Mouse (Mus musculus): ENCODE measurements around the gene Gm4869. TPM values are rescaled to one million over a fixed set of nuclear protein-coding genes. Genes with fewer than 3 reads are reported as not detected.
A peak's percentile ranks its signal among the peaks of the same experiment; 100 is the strongest.

The Gm4869 gene
- total RNA-seq (2014; rRNA removed; ENCODE audit: low replicate concordance) (not detected in 2 replicates), polyA plus RNA-seq (2015; fragmentation: Nextera tagmentation; extraction: Ambion mirVana) (not detected in 2 replicates)

DNA sequence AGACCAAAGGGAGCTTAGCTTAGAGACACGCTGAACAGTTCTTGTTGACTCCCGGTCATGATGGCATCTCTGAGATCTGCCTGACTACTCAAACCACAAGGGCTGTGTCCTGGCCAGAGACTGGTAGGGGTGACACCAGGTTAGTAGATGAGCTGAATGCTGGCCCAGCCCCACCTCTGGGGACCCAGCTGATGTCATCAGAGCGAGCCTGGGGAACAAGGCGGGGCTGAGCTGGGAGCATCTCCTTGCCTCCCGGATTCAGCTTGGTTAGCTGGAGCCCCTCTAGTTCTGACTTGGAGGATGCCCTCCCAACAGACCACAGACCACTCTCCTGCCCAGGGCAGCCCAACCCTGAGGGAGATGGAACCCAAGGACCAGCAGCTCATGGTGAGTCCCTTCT lies at the start of gene Gm4869:
Gm4869 (plus strand) TSS at position 301 of the 400 bp plus-strand sequence.
- 89% methylated on average over 5 of the region's 5 CpGs for WGBS
- H3K4me1 ChIP-seq (ENCODE audit: control insufficient read depth, insufficient read depth): no peaks in the 10 kb centered on the region
- no peak within 1 kb of the TSS for H3K4me2 ChIP-seq (ENCODE audit: low read depth, low read length)
- ATAC-seq (ENCODE audit: insufficient read depth, low read depth) (no peak), DNase-seq (ENCODE audit: low spot score) (no peak)
- no peak within 1 kb of the TSS for H3K9ac ChIP-seq (replicated peaks; ENCODE audit: low read depth, low read length)
- no peaks in the 10 kb centered on the region for H3K9me3 ChIP-seq (replicated peaks; ENCODE audit: control insufficient read depth, low read length)
- no peak within 1 kb of the TSS for H3K4me3 ChIP-seq (ENCODE audit: low read depth, low read length)
- TF ChIP-seq EP300 (IDR thresholded peaks at IDR 0.05; ENCODE audit: low read depth): no peak
- no peak for TF ChIP-seq CTCF (IDR thresholded peaks at IDR 0.05; ENCODE audit: low read depth)
- 0 out of 2 replicates have a peak within 1 kb of the TSS, but pooled peaks have one; percentile 5 for H3K27ac ChIP-seq (ENCODE audit: low read depth)
- no peaks in the 10 kb centered on the region for H3K27me3 ChIP-seq (ENCODE audit: control insufficient read depth, insufficient read depth, low read length)
- H3K36me3 ChIP-seq (replicated peaks; ENCODE audit: control insufficient read depth, insufficient read depth, low read length): peaks cover 42% of the 10 kb centered on the region

DNA sequence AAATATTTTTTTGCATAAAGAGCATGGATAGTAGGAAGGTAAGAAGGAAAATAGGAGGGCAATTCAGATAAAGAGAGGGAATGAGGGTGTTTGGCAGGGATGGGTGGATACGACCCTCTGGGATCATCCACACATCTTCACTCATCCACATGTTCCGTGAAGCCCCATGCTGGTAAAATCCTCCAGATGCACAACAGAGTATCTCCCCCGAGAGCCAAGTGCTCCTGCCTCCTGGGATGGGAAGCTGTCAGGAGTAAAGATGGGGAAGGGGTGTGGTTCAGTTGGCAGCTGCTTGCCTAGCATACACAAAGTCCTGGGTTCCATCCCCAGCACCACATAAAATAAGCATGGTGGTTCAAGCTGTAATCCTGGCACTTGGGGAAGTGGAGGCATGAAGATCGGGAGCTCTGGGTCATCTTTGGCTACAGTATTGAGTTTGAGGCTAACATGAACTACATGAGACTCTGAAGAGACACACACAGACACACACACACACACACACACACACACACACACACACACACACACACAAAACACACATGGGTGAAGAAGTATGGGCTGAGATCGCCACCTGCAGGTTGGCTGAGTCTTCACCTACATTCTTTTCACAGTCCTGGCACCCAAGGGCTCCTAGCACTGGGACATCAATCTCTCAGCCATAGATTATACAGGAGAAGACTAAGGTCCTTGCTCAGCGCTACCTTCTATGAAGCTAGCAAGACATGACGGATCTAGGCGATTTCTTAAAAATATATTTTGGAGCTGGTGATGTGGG lies 49.1 kb upstream of the Gm4869 start:
- no peaks in the 10 kb centered on the region for H3K27me3 ChIP-seq (ENCODE audit: control insufficient read depth, insufficient read depth, low read length)
- no peak overlapping the region for H3K9ac ChIP-seq (replicated peaks; ENCODE audit: low read depth, low read length)
- DNase-seq (ENCODE audit: low spot score): no peak
- H3K27ac ChIP-seq (ENCODE audit: low read depth): no peak overlapping the region
- WGBS: 50% methylated on average over 8 of the region's 8 CpGs
- TF ChIP-seq CTCF (IDR thresholded peaks at IDR 0.05; ENCODE audit: low read depth) (peak; percentile 55), EP300 (IDR thresholded peaks at IDR 0.05; ENCODE audit: low read depth) (no peak)
- no peak overlapping the region for H3K4me3 ChIP-seq (ENCODE audit: low read depth, low read length)
- no peak overlapping the region for H3K4me2 ChIP-seq (ENCODE audit: low read depth, low read length)
- H3K36me3 ChIP-seq (replicated peaks; ENCODE audit: control insufficient read depth, insufficient read depth, low read length): no peaks in the 10 kb centered on the region
- H3K4me1 ChIP-seq (ENCODE audit: control insufficient read depth, insufficient read depth): no peaks in the 10 kb centered on the region
- ATAC-seq (ENCODE audit: insufficient read depth, low read depth): no peak
- H3K9me3 ChIP-seq (replicated peaks; ENCODE audit: control insufficient read depth, low read length): no peaks in the 10 kb centered on the region

DNA sequence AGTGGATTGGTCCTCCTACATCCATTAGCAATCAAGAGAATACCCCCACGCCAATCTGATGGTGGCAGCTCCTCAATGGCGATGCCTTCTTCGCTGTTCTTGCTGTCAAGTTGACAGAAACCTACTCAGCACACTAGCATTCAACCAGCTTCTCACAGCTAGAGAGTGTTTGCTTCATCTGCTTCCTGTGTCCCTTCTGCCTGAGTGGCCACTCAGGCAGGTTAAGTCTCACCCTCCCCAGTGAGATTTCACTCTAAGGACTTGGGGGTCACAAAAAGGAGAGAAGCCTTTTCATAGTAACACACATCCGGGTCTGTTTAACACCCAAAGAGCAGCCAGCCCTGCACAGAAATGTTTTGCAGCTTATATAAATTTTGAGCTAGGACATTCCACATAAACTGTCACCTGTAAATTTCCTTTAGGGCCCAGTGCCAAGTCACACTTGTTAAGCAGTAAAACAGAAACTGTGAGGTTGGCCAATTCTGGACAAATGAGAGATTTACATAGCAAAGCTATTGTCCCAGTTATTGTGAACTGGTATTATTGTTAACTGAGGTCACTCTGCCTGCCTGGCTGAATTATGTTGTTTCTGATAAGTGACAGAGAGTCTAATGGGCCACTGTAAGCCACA lies 42.7 kb upstream of the Gm4869 start:
- H3K27me3 ChIP-seq (ENCODE audit: control insufficient read depth, insufficient read depth, low read length): no peaks in the 10 kb centered on the region
- DNase-seq (ENCODE audit: low spot score): no peak
- H3K4me2 ChIP-seq (ENCODE audit: low read depth, low read length): no peak overlapping the region
- no peak overlapping the region for H3K27ac ChIP-seq (ENCODE audit: low read depth)
- H3K9ac ChIP-seq (replicated peaks; ENCODE audit: low read depth, low read length): no peak overlapping the region
- ATAC-seq (ENCODE audit: insufficient read depth, low read depth): no peak
- H3K4me3 ChIP-seq (ENCODE audit: low read depth, low read length): no peak overlapping the region
- no peaks in the 10 kb centered on the region for H3K4me1 ChIP-seq (ENCODE audit: control insufficient read depth, insufficient read depth)
- no peak for TF ChIP-seq CTCF (IDR thresholded peaks at IDR 0.05; ENCODE audit: low read depth)
- no peaks in the 10 kb centered on the region for H3K36me3 ChIP-seq (replicated peaks; ENCODE audit: control insufficient read depth, insufficient read depth, low read length)
- 68% methylated on average over 4 of the region's 4 CpGs for WGBS
- H3K9me3 ChIP-seq (replicated peaks; ENCODE audit: control insufficient read depth, low read length): no peaks in the 10 kb centered on the region

DNA sequence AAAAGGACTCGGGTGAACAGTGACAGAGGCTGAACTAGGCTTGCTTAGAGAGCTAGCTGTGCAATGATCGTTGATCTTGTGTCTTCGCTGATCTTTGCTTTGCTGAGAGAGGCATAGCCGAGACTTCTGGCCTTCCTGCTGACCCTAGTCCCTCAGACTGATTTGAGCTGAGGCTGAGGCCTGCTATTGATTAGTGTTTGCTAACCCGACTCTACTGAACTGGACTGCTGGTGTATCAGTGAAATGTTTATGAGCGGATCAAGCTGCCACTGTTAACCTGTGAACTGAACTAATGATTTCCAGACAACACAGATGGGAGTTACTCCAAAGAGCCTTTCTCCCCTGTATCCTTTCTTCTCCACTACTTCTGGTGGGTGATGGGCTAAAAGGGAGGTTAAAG lies 40.3 kb upstream of the Gm4869 start:
- no peak for TF ChIP-seq EP300 (IDR thresholded peaks at IDR 0.05; ENCODE audit: low read depth)
- Histone ChIP-seq H3K27ac (ENCODE audit: low read depth) (no peak overlapping the region), H3K36me3 (replicated peaks; ENCODE audit: control insufficient read depth, insufficient read depth, low read length) (no peaks in the 10 kb centered on the region), H3K9me3 (replicated peaks; ENCODE audit: control insufficient read depth, low read length) (no peaks in the 10 kb centered on the region), H3K4me2 (ENCODE audit: low read depth, low read length) (no peak overlapping the region), H3K4me1 (ENCODE audit: control insufficient read depth, insufficient read depth) (no peaks in the 10 kb centered on the region), H3K4me3 (ENCODE audit: low read depth, low read length) (no peak overlapping the region), H3K27me3 (ENCODE audit: control insufficient read depth, insufficient read depth, low read length) (no peaks in the 10 kb centered on the region), H3K9ac (replicated peaks; ENCODE audit: low read depth, low read length) (no peak overlapping the region)
- no peak for DNase-seq (ENCODE audit: low spot score)
- WGBS: 86% methylated on average over 6 of the region's 6 CpGs
- ATAC-seq (ENCODE audit: insufficient read depth, low read depth): no peak

DNA sequence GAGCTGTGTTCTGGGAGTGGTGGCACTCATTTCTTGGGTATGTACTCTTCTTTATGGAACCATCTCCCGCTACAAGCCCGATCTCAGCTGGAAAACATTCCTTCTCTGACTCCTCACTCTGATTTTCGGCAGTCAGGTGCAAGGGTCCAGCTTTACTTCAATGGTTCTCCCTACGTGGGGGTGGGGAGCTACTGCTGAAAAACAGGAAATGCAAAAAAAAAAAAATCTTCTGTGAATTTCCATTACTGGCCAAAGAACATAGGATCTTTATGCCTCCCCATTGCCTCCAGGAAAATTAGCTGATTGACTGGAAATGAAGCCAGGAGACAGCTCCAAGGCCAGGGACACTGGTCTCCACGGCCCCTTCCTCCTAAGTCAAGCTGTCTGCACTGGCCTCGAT lies 38.8 kb upstream of the Gm4869 start:
- H3K9ac ChIP-seq (replicated peaks; ENCODE audit: low read depth, low read length): no peak overlapping the region
- H3K4me3 ChIP-seq (ENCODE audit: low read depth, low read length): no peak overlapping the region
- ATAC-seq (ENCODE audit: insufficient read depth, low read depth) (no peak), DNase-seq (ENCODE audit: low spot score) (no peak)
- H3K36me3 ChIP-seq (replicated peaks; ENCODE audit: control insufficient read depth, insufficient read depth, low read length): no peaks in the 10 kb centered on the region
- H3K4me2 ChIP-seq (ENCODE audit: low read depth, low read length): no peak overlapping the region
- TF ChIP-seq EP300 (IDR thresholded peaks at IDR 0.05; ENCODE audit: low read depth) (no peak), CTCF (IDR thresholded peaks at IDR 0.05; ENCODE audit: low read depth) (no peak)
- WGBS: 50% methylated on average over 6 of the region's 6 CpGs
- no peak overlapping the region for H3K27ac ChIP-seq (ENCODE audit: low read depth)
- no peaks in the 10 kb centered on the region for H3K27me3 ChIP-seq (ENCODE audit: control insufficient read depth, insufficient read depth, low read length)
- H3K4me1 ChIP-seq (ENCODE audit: control insufficient read depth, insufficient read depth): no peaks in the 10 kb centered on the region
- H3K9me3 ChIP-seq (replicated peaks; ENCODE audit: control insufficient read depth, low read length): no peaks in the 10 kb centered on the region
